Mouse (Mus musculus) kidney, adult 2 months (tissue): Measurements from ENCODE around the gene Nr2e3. TPM values are rescaled to one million over a fixed set of nuclear protein-coding genes. Genes with fewer than 3 reads are reported as not detected.
"Not testable (repeated sequence)": the region's sequence is repeated elsewhere in the genome, so short reads cannot be mapped to it uniquely, and the experiment has no call there.

ENCODE experiments used
- DNase-seq: peaks from one replicate; pipeline ENCODE4 v3.0.0; 2021
- H3K27ac ChIP-seq: fragments of 200-500 bp; 2 replicates; pipeline ENCODE4 v1.5.1; 2012; ENCODE audit warnings: low read depth, low read length, control low read depth, inconsistent platforms; ENCODE audit not compliant: insufficient read depth
- H3K27me3 ChIP-seq: fragments of 200-500 bp; replicated peaks from 2 replicates; pipeline ENCODE4 v1.6.1; 2012; ENCODE audit warnings: mild to moderate bottlenecking, moderate library complexity, low read length, inconsistent platforms; ENCODE audit not compliant: control insufficient read depth, insufficient read depth
- H3K36me3 ChIP-seq: fragments of 200-500 bp; 2 replicates; pipeline ENCODE4 v1.6.1; 2012; ENCODE audit warnings: mild to moderate bottlenecking, moderate library complexity, low read length, inconsistent platforms; ENCODE audit not compliant: control insufficient read depth, insufficient read depth
- H3K4me1 ChIP-seq: fragments of 200-500 bp; 2 replicates; pipeline ENCODE4 v1.6.1; 2011; ENCODE audit warnings: low read length; ENCODE audit not compliant: control insufficient read depth, insufficient read depth
- H3K4me3 ChIP-seq: fragments of 200-500 bp; 2 replicates; pipeline ENCODE4 v1.5.1; 2011; ENCODE audit warnings: mild to moderate bottlenecking, low read depth, low read length, control low read depth; ENCODE audit not compliant: insufficient read depth
- CTCF ChIP-seq: fragments of 200-500 bp; conservative IDR thresholded peaks from 2 replicates; pipeline ENCODE4 v1.5.1; 2011; ENCODE audit warnings: low read depth, mild to moderate bottlenecking, control low read depth, low read length, moderate library complexity, mixed read lengths; ENCODE audit not compliant: insufficient read depth, insufficient read length
- POLR2A ChIP-seq: fragments of 200-500 bp; IDR thresholded peaks from one replicate; pipeline ENCODE4 v1.6.1; 2011; ENCODE audit warnings: low read depth, low read length, control low read depth
- WGBS: fragments of 180-500 bp; shearing (Covaris S2); methylation state at CpG from one replicate; pipeline ENCODE4 v1.1.7; 2018; 5-methylcytosine and 5-hydroxymethylcytosine counted together
- polyA plus RNA-seq: library from polyadenylated mRNA; depleted of rRNA; stranded (reverse); fragments of >200 nt; gene quantifications from 2 replicates; pipeline ENCODE4 v1.2.3, GENCODE M21; 2012

The Nr2e3 gene
- polyA plus RNA-seq, 1 experiment, result 1.2 TPM

DNA sequence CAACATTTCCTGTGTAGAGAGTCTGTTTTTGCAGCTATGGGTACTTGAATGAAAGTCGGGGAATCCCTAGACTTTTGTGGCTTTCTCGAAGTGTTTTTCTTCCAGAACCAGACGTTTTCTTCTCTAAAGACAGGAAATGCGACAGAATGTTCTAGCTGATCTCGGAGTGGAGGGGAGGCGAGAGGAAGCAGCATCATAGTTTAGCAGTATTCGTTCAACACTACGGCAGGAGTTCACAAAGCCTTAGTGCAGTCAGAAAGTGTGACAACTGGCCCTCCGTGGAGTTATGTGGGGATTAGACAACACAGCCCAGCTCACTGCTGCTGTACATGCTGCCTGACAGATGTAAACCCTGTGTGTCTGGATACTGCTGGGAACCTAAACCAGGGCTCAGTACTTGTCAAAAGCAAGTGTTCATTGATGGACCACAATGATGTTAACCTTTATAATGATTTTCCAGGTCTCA, 18.5 kb downstream of the Nr2e3 start:
- Histone ChIP-seq H3K4me3 (no peak overlapping the region), H3K27ac (no peak overlapping the region), H3K27me3 (no peaks in the 10 kb centered on the region; the same call in 1 of the 2 replicates), H3K4me1 (no peaks in the 10 kb centered on the region), H3K36me3 (no peaks in the 10 kb centered on the region)
- no peak for TF ChIP-seq CTCF
- no peak for TF ChIP-seq POLR2A
- DNase-seq, result no peak
- WGBS, result 54% methylated on average over 9 of the region's 9 CpGs

DNA sequence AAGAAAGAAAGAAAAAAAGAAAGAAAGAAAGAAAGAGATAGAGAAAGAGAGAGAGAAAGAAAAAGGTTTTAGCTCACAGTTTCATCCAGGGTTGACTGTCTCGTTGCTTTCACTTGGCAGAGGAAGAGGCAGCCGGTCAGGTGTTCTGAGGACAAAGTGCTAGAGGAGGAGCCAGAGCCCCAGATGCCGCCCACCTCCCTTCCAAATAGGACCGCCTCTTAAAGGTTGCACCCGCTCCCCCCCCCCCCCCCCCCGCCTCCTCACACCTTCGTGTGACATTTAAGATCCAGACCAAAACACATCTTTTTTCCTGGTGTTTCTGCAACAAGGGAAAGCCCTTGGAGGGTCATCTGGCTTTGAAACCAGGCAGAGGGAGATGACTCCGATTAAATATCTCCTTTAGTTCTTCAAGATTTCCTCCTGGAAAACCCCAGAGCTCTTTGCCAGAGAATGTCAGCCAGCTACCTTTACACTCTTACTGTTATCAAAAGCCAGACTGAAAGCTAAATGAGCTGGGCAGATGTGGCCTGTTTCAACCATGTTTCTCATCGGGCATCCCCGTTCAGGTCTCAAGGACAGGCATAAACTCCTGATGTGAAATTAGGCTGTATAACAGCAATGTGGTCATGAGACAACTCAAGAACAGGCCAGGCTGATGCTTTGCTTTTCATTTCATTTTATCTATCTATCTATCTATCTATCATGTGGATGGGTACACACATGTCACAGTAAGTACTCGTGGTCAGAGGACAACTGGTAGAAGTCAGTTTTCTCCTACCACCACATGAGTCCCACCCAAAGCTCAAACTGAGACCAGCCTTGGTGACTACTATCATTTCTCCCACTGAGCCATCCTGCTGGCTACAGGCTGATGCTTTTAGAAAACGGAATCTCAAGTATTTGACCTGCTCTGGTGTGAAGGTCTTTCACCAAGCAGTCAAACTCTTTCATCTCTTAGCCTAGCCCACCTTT, 19.3 kb downstream of the Nr2e3 start:
- Histone ChIP-seq H3K4me1 (no peaks in the 10 kb centered on the region), H3K4me3 (no peak overlapping the region), H3K36me3 (no peaks in the 10 kb centered on the region), H3K27ac (no peak overlapping the region), H3K27me3 (no peaks in the 10 kb centered on the region; the same call in 1 of the 2 replicates)
- WGBS, result 67% methylated on average over 11 of the region's 12 CpGs
- no peak for DNase-seq
- TF ChIP-seq CTCF (no peak), POLR2A (no peak)

DNA sequence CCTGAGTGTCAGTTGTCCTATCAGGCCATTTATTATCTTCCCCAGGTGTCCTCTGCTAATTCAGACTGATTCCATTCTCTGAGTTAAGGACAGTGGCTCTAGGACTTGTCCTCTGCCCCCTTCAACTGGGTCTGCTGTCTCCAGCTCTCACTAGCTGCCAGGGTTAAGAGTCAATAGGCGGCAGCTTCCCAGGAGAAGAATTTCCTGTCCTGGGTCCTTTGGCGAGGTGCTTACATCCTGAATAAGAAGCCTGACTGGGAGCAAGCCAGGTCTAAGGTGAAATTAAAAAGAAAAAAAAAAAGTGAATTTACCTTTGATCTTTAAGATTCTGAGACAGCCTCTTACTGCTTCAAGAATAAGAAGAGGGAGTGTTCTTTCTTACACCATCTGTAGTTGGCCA, 20.8 kb downstream of the Nr2e3 start:
- Histone ChIP-seq H3K4me3 (no peak overlapping the region), H3K4me1 (no peaks in the 10 kb centered on the region), H3K27ac (no peak overlapping the region), H3K27me3 (no peaks in the 10 kb centered on the region; the same call in 1 of the 2 replicates), H3K36me3 (no peaks in the 10 kb centered on the region)
- 55% methylated on average over 2 of the region's 2 CpGs for whole genome bisulfite sequencing
- DNase-seq, result no peak
- TF ChIP-seq CTCF (no peak), POLR2A (no peak)

DNA sequence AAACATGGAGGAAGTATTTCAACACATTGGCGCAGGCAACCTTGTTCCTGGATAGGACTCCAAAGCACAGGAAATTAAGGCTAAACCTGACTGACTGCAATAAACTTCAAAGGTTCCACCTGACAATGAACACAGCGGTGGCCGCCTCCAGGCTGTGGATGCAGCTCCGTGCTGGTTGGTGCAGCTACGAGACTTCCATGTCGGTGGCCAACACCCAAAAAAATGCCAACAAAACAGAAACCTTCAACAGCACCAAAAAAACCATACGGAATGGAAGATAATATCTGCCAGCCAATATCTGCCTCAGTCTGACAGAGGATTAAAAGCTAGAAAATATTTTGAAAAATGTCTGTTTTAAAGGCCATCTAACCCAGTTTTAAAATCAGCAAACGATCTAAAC, 21.9 kb downstream of the Nr2e3 start:
- TF ChIP-seq CTCF (no peak), POLR2A (no peak)
- Histone ChIP-seq H3K27me3 (no peaks in the 10 kb centered on the region; the same call in 1 of the 2 replicates), H3K4me1 (no peaks in the 10 kb centered on the region), H3K36me3 (no peaks in the 10 kb centered on the region), H3K4me3 (no peak overlapping the region), H3K27ac (no peak overlapping the region)
- WGBS, result 83% methylated on average over 8 of the region's 8 CpGs
- DNase-seq, result no peak

DNA sequence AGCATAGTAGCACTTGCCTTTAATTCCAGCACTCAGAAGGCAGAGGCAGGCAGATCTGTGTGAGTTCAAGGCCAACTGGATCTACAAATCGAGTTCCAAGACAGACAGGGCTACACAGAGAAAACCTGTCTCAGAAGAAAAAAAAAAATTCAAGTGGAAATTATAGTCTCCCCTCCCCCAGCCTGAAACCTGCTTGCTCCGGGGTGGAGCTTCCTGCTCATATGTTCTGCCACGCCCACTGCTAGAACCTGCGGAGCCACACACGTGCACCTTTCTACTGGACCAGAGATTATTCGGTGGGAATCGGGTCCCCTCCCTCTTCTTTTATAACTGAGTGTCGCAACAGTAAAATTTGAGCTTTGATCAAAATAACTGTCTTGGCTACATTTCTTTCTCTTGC, 24.6 kb downstream of the Nr2e3 start:
- H3K36me3 ChIP-seq, H3K4me3 ChIP-seq, H3K27ac ChIP-seq, H3K4me1 ChIP-seq, DNase-seq, H3K27me3 ChIP-seq: not testable (repeated sequence)
- 86% methylated on average over 8 of the region's 8 CpGs for WGBS

DNA sequence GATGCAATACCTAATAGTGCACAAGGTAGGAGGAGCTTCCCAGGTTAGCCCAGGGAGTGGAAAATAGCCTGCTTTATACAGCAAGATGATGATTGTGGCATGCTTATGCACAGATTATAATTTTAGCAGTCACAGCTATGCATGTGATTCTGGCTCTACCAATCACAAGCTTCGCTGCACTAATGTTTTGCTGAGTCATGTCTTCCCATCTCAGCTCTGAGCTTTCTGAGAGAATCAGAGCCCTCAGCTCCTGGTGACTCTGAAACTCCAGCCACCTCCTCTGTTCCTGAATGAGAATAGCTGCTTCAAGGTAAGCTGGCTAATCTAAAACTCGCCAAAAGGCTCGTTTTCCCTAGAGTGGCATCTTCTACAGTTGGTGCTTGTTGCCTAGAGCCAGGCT, 30.2 kb downstream of the Nr2e3 start:
- no peaks in the 10 kb centered on the region for H3K27me3 ChIP-seq
- no peak for TF ChIP-seq POLR2A
- TF ChIP-seq CTCF, result no peak
- no peaks in the 10 kb centered on the region for H3K4me1 ChIP-seq
- H3K4me3 ChIP-seq, result no peak overlapping the region
- no peak overlapping the region for H3K27ac ChIP-seq
- DNase-seq, result no peak
- peaks cover 1% of the 10 kb centered on the region; the same call in 1 of the 2 replicates for H3K36me3 ChIP-seq
- 76% methylated on average over 3 of the region's 3 CpGs for WGBS

DNA sequence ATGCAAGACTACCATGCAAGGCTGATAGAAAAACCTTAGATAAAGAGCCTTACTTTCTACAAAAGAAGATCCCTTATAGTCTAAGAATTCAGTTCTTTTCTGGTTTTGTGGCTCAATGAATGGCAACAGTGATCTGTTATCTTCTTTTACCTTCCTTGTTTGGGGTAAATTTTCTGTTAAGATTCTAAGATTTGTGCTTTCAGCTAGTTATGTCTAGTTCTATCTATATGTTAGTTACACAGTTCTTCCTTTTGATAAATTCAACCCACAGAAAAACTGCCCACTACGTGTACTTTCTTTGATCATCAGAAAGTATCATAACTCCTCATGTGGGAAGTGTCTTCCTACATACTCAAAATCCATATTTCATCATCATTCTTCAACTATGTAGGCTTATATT, 45.7 kb downstream of the Nr2e3 start:
- TF ChIP-seq POLR2A, result no peak
- TF ChIP-seq CTCF, result no peak
- DNase-seq, result no peak

More for the DNA sequence above, 45.7 kb downstream of the Nr2e3 start:
- no peaks in the 10 kb centered on the region; the same call in 1 of the 2 replicates for H3K36me3 ChIP-seq
- H3K4me3 ChIP-seq, result no peak overlapping the region
- WGBS, result 98% methylated on average over 1 of the region's 1 CpGs
- H3K4me1 ChIP-seq, result no peaks in the 10 kb centered on the region
- no peaks in the 10 kb centered on the region for H3K27me3 ChIP-seq
- H3K27ac ChIP-seq, result no peak overlapping the region
